Mouse (Mus musculus) adrenal gland, postnatal 14 days (tissue): ENCODE data around the gene Tmem102. TPM values are rescaled to one million over a fixed set of nuclear protein-coding genes. Genes with fewer than 3 reads are reported as not detected.

Experiments
- DNase-seq: peaks from one replicate; pipeline ENCODE4 v3.0.0; 2021; ENCODE audit warnings: mixed read lengths
- long read RNA-seq, 2 experiments: library from polyadenylated mRNA; stranded (forward); transcript quantifications; one replicate each; pipeline ENCODE4 v2.0.0; 2021
- total RNA-seq: library from RNA; stranded (reverse); gene quantifications from 2 replicates; pipeline ENCODE4 v1.2.3, GENCODE M21; 2021

Gene Tmem102
- total RNA-seq, result 0.74 and 1.1 TPM in 2 replicates
- long read RNA-seq, experiment 1, partial matches to known transcripts, result 0 of 1 reads
- long read RNA-seq, experiment 1, other reads (novel, unspliced or antisense), result 0 of 1 reads
- long read RNA-seq, experiment 2, partial matches to known transcripts, result 0 of 1 reads
- long read RNA-seq, experiment 2, other reads (novel, unspliced or antisense), result 0 of 1 reads

- no peak for DNase-seq
These were observed at the start of gene Tmem102 for GRCm38 (mm10) chr11:69804972-69805909. Tmem102 (minus strand) TSS chr11:69805624.

GRCm38 (mm10) chr11:69854680-69855079 lies 49.3 kb upstream of the Tmem102 start:
- no peak for DNase-seq

GRCm38 (mm10) chr11:69853994-69854393 lies 48.6 kb upstream of the Tmem102 start:
- no peak for DNase-seq

DNA sequence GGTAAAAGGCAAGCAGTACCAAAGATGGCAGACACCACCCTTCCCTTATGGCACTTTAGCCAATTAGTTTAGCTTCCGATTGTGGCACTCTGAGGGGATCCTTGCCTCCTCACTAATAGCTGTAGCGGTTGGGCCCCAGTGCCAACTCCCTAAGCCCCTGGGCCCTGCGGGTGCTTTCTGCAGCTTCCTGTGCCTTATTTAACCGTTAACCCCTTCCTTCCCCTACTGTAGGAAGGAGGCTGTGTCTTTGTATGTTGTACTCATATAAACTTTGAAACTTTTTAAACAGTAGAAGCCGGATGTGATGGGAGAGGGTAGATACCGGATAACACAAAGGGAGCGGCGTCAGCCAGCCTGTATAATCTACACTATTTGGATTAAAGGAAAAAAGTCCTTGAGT lies 45.3 kb upstream of the Tmem102 start:
- DNase-seq, result no peak

GRCm38 (mm10) chr11:69849884-69850283 lies 44.5 kb upstream of the Tmem102 start:
- DNase-seq, result no peak

DNA sequence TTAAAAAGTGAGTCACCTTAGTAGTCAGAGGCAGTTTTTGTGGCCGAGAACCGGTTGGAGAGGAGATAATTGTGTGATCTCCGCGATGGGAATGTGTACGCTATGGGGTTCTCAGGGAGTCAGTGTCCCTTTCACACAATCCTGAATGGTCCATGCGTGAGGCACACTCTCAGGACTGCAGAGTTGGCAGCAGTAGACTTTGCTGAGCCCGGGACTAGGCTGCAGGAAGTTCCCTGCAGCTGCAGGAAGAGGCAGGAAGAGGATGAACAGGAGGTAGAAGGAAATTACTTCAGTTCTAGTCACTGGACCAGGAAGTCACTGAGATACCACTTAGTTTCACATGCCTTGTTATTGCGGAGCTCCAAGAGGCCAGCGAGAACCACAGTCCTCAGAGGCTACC lies 43.7 kb upstream of the Tmem102 start:
- DNase-seq, result no peak

- no peak for DNase-seq
These were observed 42.6 kb upstream of the Tmem102 start for GRCm38 (mm10) chr11:69848021-69848420.

- no peak for DNase-seq
These were observed 41.6 kb upstream of the Tmem102 start for GRCm38 (mm10) chr11:69846738-69847688.

- peak; percentile 96 for DNase-seq
These were observed 40.8 kb upstream of the Tmem102 start, which contains the start of gene Plscr3 for GRCm38 (mm10) chr11:69846198-69846680. Plscr3 (plus strand) TSS chr11:69846376.

- peak; percentile 38 for DNase-seq
These were observed 33.3 kb upstream of the Tmem102 start for GRCm38 (mm10) chr11:69838714-69839104.

GRCm38 (mm10) chr11:69837952-69838713 lies 32.7 kb upstream of the Tmem102 start, which contains the start of gene Tmem256:
Tmem256 (plus strand) TSS chr11:69838514.
- DNase-seq, result peak; percentile 96

DNA sequence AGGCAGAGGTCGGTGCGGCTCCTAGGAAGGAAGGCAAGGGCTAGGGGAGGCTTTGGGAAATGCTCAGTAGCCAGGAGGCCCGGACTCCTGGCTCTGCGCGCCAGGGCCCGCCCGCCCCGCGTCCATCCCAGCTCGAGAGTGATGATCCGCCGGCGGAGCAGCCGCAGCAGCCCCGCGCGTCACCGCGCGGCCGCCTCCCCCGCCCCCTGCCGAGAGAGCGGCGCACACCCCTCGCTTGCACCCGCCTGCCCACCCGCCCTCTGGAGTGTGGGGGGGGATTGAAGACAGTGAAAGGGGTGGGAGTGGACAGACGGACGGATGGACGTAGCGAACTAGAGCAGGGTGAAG lies 32.2 kb upstream of the Tmem102 start, which contains the start of gene Nlgn2:
TSS of gene Nlgn2 (minus strand) at position 181 of the 348 bp plus-strand sequence.
- peak; percentile 86 for DNase-seq

DNA sequence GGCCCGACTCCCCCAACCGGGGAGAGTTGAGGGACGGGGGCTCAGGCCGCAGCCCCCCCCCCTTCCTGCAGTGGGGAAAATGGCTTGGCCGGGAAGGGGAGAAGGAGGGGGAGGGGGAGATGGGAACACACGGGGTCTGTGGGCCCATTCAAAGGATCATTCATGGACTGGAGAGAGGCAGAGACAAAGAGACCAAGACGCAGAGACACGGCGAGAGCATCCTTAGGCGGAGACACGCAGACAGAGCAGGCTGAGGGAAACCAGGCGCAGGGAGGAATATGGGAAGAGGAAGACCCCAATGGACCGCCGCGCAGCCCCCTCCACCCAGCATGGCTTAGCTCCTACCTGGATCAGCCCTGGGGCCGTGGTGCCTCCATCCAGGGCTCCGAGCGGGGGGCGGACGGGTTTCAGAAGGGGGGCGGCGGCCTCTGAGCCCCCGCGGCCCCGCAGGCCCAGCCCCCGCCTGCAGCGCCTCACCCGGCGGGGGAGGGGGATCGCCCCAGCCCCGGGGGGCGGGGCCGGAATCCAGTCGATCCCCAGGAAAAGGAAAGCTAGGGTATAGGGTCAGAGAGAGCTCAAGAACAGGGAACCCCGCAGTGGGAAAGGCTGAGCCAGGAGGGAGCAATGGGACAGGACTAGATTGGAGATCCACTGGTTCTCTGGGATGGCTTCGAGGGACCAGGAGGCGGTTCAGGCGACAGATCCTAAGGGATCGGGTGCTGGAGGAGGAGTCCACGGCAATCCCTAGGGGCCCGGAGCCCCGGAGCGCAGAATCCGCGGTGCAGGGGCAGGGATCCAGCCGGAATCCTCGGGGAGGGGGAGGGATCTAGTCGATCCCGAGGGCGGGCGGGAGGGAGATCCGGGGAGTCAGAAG lies 31.5 kb upstream of the Tmem102 start:
- peak; percentile 58 for DNase-seq

- DNase-seq, result no peak
These were observed 30.5 kb upstream of the Tmem102 start for GRCm38 (mm10) chr11:69835966-69836335.

DNA sequence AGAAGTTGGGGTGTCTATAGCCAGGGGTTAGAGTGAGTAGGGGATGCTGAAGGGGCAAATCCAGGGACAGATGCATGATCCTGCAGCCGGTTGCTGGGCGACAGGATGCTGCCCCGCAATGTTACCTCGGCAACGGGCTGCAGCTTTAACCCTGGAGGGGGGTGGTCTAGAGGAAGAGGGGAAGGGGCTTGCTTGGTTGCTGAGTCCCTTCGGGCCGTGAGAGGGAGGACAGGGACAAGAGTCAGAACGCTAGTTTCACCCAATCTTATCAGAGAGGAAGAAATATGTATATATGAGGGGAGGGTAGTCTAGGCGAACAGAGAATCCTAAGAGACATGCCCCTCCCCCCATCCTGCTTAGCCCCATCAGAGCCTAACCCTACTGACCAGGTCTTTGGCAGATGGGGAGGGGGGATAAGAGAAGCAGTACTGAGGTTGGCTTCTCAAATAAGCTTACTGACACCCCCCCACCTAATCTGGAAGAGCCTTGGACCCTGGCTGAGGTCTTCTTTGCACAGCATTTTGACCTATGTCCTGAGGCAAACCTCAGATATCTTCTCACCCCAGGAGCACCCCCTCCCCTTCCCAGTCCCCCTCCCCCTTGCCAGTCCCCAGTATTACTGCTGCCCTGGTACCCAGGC lies 30.0 kb upstream of the Tmem102 start:
- no peak for DNase-seq

DNA sequence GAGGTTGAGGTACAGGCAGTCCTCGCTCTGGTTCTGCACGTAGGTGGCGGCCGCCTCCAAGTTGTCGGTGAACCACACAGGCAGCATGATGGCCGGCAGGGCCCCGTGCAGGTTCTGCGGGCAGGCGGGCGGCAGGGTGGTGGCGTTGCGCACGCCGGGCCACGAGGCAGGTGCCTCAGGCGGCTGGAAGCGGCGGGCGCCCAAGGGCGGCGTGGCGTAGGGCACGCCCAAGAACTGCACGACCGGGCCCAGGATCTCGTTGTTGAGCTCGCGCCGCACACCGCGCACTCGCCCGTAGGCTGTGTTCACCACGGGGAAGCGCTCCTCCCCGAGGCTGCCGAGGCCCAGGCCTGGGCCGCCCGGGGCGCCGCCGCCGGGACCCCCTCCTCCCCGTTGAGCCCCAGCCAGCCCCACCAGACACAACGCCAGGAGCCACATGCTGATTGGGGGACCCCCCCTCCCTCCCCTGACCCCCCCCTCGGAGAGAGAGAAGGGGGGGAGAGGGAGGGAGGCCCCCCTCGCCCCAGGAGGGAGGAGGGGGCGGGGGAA lies 28.7 kb upstream of the Tmem102 start:
- peak; percentile 63 for DNase-seq

DNA sequence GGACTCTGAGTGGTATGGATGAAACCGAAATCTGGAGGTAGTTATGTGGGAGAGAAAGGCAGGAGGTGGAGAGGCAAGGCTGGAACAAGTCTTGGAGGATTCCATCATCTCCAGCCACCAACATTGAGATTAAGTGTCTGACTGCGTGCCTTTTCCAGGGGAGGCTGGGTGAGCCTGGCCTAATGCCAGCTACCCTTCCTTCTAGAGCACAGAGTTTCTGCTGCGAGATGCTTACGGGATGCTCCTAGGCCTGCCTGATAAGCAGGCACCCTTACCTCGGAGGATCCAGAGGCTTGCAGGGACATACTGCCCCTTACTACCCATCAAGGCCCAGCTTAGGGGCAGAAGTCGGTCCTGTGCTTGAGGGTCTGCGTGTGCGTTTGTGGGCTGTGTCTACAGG lies 28.1 kb upstream of the Tmem102 start:
- DNase-seq, result no peak

DNA sequence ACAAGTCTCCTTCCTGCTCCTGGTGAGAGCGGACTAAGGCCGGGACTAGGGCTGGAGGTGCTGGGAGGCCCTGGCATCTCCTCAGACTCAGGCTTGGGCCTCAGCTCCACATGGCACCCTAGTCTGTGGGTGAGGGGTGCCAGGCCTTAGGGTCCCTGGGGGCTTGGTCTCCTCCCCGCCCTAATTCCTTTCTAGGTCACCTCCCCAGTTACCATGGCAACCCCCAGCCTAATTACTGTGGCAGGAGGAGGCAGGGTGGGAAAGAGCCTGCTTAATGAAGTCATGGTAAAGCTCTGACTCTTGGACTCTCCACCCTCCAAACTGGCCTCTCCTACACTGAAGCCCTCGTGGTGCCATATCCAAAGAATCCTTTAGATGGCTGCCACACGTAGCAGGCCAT lies 23.4 kb upstream of the Tmem102 start:
- DNase-seq, result no peak

DNA sequence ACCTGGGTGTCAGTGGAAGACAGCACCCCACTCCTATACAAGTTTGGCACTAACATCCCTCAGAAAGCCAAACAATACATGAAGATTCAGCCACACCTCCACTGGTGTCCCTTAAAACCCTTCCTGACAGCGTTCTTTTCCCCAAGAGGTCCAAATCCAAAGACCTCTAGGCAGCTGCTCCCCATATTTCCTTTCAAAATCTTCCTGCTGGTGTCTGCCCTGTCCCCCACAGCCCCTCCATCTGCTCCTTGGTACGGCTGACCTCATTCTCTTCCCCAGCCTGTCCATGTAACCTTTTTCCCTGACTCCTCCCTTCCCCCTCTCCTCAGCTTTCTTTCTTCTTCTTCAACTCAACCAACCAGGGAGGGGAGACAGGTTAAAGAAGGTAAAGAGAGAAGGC lies 18.0 kb upstream of the Tmem102 start:
- DNase-seq, result no peak

DNA sequence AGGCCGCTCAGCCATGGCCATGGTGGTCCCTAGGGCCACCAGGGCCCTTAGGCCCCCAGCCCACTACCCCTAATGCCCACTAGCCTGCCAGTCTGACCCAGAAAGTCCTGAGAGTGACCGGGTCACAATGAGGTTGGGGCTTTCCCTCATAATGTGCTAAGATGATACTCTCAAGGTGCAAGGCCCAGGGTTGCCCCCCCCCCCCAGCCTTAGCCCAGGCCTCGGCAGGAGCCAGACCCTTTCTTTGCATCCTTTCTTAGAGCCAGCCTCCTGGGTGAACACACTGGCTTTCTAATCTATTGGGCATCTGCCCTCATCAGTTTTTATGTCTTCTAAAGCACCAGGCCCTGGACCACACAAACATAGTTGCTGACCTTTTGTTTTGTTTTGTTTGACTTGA lies 16.7 kb upstream of the Tmem102 start, which contains the start of gene Spem1:
TSS of gene Spem1 (minus strand) at position 101 of the 400 bp plus-strand sequence.
- DNase-seq, result no peak
